Mouse (Mus musculus): ENCODE data around the gene Plekhg6.

Gene Plekhg6

DNA sequence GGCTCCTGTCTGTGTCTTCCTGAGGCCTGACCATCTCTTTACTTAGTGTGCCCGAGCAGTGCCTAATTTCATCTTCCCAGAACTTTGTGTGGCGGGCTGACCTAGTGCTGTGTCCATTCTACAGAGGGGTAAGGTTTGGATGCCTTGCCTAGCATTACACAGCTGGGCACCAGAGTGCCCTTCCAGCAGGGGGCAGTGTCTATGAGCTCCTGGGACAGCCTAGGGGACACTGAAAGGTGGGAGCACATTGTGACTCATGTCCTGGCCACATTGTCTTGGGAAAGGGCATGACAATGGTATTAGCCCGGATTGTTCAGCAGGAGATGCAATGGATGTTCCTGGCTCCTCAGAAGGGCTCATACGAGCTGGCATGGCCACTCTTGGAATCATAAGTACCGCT lies 52.4 kb downstream of the Plekhg6 start:
- DNase-seq (ENCODE audit: low spot score in 2 of 2) = peak in 1 of 2 experiments; percentile 52

DNA sequence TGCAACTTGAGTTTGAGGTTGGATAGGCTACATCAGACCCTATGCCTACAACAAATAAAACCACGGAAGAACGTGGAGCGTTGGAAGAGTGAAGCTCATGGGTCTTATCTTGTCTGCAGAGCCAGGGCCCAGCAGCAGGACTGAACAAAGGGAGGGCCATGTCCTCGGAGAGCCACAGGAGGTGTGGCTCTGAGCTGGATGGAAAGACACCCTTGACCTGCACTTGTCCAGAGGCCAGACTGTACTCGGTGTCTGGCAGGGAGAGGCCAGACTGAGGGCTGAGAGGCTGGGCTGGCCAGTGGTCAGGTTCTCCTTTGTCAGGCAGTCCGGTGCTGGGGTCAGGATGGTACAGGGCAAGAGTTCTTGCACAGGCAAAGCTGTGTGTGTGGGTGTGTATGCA lies 55.3 kb downstream of the Plekhg6 start:
- DNase-seq (ENCODE audit: low spot score in 2 of 2) = no peak

DNA sequence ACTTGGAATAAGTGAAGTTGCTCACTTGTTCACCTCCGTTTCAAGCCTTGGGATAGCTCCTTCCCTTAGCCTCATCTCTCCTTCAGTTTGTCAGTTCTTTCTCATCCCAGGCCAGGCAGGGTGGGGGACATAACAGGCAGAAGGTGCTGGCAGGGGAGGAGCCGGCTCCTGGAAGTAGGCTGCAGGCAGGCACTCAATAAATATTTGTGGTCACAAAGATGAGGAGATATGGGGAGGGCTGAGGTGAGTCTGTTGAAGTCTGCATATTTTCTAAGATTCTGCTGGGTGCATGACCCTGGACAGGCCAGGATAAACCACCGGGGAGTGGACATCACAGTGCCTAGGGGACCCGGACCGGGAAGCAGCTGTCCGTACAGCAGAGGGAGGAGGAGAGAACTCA lies 57.0 kb downstream of the Plekhg6 start:
- DNase-seq (ENCODE audit: low spot score in 2 of 2) = no peak

DNA sequence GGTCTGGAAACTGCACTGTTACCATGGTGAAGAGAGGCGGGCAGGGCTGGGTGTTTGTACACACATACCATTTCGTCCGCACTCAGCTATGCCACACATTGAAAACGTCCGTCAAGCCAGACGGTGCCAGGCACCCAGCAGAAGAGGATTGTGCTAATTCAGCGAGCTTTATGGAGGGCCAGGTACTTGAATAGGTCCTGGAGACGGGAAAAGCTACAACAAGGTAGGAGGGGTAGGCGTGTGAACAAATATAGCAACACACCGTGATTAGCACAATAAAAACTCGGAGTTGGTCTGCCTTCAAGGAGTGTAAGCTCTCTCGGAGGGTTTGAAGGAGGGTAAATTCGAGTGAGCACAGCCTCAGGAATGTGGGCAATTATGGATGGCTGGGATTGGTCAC lies 57.8 kb downstream of the Plekhg6 start:
- DNase-seq (ENCODE audit: low spot score in 2 of 2) = no peak

DNA sequence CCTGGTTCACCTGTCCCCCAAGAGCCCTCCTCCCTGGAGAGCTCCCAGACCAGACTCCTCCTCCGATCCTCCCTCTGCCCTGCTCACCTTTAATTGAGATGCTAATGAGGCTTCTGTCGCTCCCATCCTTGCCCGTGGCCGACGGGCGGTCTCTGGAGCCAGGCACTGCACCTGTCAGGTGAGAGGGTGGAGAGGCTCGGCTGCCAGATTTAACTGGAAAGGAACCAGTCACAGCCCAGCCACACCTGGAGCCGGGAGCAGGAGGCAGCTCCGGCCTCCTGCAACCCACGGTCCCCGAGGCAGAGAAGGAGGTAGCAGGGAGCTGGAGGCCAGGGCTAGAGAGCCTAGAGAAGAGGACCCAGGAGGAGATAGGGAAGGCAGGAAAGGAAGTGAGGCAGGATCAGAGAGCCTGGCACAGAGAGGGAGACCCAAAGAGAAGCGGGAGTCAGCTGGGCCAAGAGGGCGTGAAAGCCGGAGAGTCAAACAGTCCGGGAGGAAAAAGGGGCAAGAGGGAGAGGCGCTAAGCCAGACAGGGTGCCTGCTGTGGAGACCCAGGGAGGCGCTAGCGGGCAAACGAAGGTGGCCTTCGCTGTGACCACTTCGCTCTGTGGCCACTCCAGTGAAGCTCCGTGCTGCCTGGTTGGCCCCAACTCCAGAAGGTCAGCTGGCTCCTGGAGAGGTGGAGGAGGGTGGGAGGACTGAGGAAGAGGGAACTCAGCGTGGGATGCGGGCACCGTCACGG lies 59.3 kb downstream of the Plekhg6 start:
- DNase-seq (ENCODE audit: low spot score in 2 of 2) = no peak

DNA sequence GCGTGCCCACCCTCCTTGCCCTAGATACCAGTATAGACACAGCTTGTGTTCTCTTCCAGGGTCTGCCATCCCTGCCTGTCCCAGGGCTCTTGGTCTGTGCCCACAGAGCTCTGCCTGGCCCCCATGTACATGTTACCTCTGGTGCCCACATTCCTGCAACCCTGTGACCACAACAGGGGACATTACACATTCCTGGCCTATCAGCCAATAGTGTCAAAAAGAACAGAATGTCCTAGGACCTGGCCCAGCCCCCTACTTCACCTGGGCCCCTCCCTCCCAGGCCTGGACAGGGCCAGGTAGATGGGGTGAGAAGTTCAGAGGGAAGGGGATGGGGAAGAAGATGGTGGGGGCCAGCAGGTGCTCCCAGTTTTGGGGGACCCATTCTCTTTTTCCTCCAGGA lies 60.3 kb downstream of the Plekhg6 start, which contains the start of gene Scnn1a:
Gene Scnn1a, plus strand, starts transcription at position 337 of the 400 bp plus-strand sequence.
- no peak for DNase-seq (ENCODE audit: low spot score in 2 of 2)

DNA sequence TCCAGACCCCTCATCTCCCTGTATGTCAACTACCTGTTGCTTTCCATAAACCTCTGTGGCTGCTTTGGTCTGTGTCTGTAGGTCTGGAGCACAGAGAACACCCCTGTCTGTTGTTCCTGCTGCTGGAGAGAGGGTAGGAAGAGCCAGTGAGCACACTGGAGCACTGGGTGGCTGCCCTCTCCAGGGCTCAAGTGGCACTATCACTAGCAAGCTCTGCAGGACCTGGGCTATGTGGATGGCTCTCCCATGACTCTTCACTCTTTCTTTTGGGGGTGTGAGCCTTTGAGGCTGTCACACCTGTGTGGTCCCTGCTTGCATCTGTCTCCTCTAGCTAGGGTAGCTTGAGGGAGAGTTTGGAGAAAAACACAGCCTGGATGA lies 60.7 kb downstream of the Plekhg6 start:
- no peak for DNase-seq (ENCODE audit: low spot score in 2 of 2)

DNA sequence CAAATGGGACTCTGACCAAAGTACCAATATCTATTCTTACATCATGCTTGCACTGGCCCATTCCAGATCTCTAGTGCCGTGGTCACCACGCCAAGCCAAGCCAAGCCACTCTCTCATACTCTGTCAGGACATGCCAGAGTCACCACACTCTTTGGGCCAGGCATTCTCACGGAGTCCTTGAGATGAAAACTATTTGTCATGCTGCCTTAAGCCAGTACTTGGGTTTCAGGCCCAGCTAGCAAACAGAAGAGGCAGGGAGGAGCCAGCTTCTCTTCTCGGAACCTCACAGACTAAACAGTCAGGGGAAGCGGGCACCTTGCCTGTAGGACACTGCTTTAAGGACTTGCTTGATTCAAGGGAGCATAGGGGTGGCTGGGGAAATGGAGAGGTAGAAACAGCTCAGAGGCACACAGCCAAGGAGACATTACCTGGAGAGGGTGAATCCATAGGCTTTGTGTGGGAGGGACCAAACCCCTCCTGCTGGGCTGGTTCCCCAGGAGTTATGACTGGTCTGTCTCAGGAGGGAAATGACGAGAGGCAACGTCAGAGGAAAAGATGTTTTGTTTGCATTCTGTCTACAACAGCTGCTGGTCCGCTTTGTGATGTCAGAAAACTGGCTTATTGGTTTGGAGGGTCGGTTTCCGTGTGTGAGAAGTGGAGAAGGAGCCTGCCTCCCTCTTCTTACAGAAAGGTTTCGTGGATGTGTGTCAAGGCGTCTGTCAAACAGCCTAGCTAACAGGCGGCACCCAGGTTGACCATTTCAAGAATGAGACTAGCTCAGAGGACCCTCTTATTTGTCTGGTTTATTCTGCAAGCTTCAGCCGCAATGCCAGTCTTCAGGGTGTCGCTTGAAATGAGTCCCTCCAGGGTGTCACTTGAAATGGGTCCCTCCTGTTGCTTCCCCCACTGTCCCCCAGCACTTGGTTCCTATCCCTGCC lies 61.3 kb downstream of the Plekhg6 start:
- no peak for DNase-seq (ENCODE audit: low spot score in 2 of 2)

DNA sequence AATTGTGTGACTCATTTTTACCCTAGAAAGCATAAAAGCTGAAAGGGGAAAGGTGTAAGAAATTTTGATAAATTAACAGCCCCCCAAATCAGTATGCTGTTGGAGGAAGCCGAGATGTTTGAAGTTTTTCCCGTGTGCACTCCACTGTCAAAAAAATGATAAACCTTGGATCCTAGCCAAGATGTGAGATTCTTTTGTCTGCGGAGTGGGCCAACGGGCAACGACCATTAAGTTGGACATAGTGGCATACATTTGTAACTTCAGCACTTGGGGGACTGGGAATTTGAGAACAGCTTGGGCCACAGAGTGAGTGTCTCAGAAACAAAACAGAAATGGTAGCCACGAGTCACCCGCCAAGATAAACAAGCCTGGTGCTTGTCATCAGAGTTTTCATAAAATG lies 63.5 kb downstream of the Plekhg6 start:
- no peak for DNase-seq (ENCODE audit: low spot score in 2 of 2)

DNA sequence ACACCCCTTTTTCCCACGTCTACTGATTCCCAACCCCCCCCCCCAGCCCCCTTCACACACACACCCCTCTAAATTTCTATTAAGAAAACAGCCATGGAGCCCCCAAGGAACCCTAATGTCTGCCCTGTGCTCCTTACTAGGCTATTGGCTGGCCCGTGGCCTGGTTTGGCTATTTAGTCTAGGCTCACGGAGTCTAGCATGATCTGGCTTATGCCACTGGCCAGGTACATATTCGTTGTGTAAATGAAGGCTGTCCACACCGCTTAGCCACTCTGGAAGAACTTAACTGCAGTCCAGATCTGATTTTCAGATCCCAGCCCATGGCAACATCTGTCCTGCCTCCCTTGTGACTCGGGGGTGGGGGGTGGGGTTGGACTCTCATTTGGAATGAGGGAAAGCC lies 65.8 kb downstream of the Plekhg6 start:
- no peak for DNase-seq (ENCODE audit: low spot score in 2 of 2)

DNA sequence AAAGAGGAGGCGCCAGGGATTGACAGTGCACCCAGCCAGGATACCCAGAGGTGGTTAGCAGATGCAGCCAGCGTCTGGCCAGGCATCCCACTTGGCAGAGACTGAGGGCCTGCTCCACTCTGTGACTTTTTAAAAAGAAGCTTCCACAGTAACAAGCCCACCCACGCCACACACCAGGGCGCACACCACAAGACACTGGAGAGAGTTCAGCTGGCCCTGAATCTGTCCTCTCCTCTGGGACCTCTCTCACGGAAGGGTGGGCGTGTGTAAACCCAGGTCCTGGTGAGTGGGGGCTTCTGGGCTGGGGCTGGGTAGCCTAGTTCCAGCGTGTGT lies 66.4 kb downstream of the Plekhg6 start:
- DNase-seq (ENCODE audit: low spot score in 2 of 2) = no peak

DNA sequence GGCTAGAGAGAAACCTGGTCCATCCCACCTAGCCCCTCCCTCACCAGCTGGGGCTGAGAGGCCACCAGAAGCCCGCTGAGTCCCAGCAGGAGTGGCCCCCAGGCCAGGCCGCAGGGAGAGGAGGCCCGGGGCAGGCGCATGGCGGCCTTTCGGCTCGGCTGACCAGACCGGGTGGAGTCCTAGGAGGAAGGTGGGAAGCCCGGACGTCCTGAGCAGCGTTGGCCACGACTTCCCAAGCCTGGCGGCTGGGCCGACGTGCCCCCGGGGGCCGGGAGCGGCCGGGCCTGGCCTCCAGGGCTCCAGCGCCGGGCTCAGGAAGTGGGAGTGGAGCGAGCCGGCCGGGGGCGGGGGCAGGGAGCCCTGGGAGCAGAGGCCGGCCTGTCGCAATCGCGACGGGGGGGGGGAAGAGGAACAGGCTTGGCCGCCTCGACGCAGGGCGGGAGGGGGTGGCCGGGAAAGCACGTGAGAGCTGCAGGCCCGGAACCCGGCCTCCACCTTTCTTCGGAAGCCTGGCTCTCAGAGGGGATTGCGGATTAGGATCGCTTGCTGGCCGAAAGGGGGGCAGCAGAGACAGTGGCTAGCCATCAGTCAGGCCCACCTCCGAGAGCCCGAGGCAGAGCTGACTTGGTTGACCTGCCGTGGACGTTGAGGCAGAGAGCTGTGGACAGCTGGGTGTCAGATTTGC lies 66.9 kb downstream of the Plekhg6 start, which contains the start of gene Ltbr:
Gene Ltbr, minus strand, starts transcription at position 340 of the 685 bp plus-strand sequence.
- DNase-seq (ENCODE audit: low spot score in 2 of 2) = peak; percentile 91 to 93

All from heart, adult 9 months (tissue).